Mouse (Mus musculus): ENCODE results near the gene Tmem156. TPM values are rescaled to one million over a fixed set of nuclear protein-coding genes. Genes with fewer than 3 reads are reported as not detected.
"Not testable (repeated sequence)": the region's sequence is repeated elsewhere in the genome, so short reads cannot be mapped to it uniquely, and the experiment has no call there.

Tmem156 gene
- under 1 TPM; 0.40 to 0.69 TPM for total RNA-seq (2021)

GRCm38 (mm10) chr5:65091921-65092320 is at the start of gene Tmem156:
TSS of gene Tmem156 (minus strand) at chr5:65092132.
- no peak for DNase-seq (ENCODE audit: extremely low spot score in 1 of 2, low spot score in 1 of 2)

GRCm38 (mm10) chr5:65141242-65141641 is 49.3 kb upstream of the Tmem156 start:
- no peak for DNase-seq (ENCODE audit: extremely low spot score in 1 of 2, low spot score in 1 of 2)

GRCm38 (mm10) chr5:65137073-65137472 is 45.1 kb upstream of the Tmem156 start:
- no peak for DNase-seq (ENCODE audit: extremely low spot score in 1 of 2, low spot score in 1 of 2)

- DNase-seq (ENCODE audit: extremely low spot score in 1 of 2, low spot score in 1 of 2): no peak
These were observed 44.2 kb upstream of the Tmem156 start for GRCm38 (mm10) chr5:65136159-65136558.

- peak; percentile 26 to 32 for DNase-seq (ENCODE audit: extremely low spot score in 1 of 2, low spot score in 1 of 2)
These were observed 39.4 kb upstream of the Tmem156 start for GRCm38 (mm10) chr5:65131211-65131879.

DNA sequence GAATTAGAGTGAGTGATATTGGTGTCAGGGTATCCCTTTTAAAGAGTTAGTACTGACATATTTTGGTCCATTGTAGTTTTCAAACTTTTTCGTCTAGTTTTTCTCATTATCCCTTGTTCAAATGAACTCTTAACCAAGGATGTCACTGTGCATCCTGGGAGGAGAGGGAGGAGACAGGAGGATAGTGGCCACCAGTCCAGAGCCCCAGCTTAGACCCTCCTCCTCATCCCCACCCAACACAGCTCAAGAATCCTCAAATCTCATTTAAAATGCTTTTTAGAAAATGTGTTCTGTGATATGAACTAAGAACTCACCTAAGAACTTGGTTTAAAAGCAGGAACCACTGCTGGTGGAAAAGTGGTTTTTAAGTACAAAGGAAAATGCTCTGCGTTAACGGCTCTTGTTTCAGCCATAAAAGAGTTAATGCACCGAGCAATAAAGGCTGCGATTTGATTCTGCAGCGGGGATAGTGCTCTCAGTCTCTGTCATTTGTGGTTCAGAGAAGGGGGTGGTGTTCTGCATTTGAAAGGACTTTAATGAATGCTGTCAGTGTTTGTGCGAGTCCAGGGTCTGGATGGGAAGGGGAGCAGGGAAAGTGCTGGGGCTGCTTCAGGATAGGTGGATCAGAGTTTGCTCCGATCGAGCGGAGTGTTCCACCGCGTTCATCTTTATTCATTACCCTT is 38.7 kb upstream of the Tmem156 start:
- DNase-seq (ENCODE audit: extremely low spot score in 1 of 2, low spot score in 1 of 2): peak in 1 of 2 experiments; percentile 42

GRCm38 (mm10) chr5:65128481-65128880 is 36.5 kb upstream of the Tmem156 start:
- DNase-seq (ENCODE audit: extremely low spot score in 1 of 2, low spot score in 1 of 2): no peak

DNA sequence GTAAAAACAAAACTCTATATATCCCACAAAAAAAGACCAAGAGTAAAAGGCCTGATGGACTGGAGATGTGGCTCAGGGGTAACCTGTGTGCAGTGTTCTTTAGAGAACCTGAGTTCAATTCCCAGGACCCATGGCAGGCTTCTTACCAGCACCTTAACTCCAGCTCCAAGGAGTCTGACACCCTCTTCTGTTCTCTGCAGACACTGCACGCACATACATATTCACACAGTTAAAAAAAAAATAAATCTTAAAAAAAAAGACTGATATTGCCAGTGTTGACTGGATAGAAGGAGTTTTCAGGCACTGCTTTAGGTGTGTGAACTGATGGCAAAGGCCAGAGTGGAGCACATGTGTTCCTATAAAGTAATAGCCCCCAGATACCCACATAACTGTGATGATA is 34.2 kb upstream of the Tmem156 start:
- no peak for DNase-seq (ENCODE audit: extremely low spot score in 1 of 2, low spot score in 1 of 2)

- DNase-seq (ENCODE audit: extremely low spot score in 1 of 2, low spot score in 1 of 2): no peak
These were observed 30.7 kb upstream of the Tmem156 start for GRCm38 (mm10) chr5:65122616-65123015.

DNA sequence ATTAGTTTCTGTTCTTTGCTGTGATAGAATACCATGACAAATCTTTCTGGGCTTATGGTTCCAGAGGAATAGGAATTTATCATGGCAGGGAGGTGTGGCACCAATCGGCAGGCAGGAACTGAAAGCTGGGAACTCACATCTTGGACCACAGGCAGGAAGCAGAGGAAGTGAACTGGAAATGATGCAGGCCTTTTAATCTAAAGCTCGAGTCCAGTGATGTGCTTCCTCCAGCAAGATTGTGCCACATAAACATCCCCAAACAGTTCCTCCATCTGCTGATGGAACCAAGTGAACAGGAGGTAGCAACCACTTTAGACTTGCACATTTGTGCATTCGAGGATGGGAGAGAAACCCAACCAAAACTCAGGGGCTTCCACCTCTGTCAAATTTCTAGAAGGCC is 28.0 kb upstream of the Tmem156 start:
- no peak for DNase-seq (ENCODE audit: extremely low spot score in 1 of 2, low spot score in 1 of 2)

- DNase-seq (ENCODE audit: extremely low spot score in 1 of 2, low spot score in 1 of 2): no peak
These were observed 27.6 kb upstream of the Tmem156 start for GRCm38 (mm10) chr5:65119495-65119894.

DNA sequence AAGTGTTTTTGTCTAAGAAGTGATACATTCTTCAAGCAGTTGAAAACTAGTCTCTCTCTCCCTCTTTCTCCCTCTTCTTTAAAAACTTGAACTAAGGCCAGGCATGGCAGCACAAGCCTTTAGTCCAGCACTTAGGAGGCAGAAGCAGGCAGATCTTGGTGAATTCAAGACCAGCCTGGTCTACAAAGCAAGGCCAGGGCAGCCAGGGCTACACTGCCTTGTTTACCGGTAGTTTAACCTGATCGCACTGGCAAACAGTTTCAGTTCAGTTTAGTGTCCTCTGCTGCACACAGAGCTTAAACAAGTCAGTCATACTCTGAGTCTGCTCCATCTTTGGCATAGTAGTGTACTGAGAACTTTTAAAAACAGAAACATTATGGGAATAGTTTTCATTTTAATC is 24.9 kb upstream of the Tmem156 start:
- DNase-seq (ENCODE audit: extremely low spot score in 1 of 2, low spot score in 1 of 2): no peak

DNA sequence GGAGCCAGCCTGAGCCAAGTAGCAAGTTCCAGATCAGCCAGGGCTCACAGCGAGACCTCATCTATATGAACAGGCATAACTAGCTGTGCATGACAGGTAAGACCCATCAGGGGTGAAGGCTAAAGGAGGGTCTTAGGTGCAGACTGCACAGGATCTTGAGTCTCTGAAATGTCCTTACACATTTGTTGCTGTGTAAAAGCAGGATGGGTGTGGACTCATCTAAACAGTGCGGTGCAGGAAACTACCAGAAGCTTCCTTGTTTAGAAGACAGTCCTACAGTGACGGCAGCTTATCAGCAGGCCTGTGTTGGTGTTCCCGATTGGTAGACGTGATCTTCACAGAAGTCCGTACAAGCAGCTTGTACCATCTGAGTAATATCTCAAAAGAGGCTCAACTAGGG is 21.4 kb upstream of the Tmem156 start:
- no peak for DNase-seq (ENCODE audit: extremely low spot score in 1 of 2, low spot score in 1 of 2)

- DNase-seq (ENCODE audit: extremely low spot score in 1 of 2, low spot score in 1 of 2): not testable (repeated sequence)
These were observed 20.3 kb upstream of the Tmem156 start for GRCm38 (mm10) chr5:65112225-65112624.

- peak in 1 of 2 experiments; percentile 22 for DNase-seq (ENCODE audit: extremely low spot score in 1 of 2, low spot score in 1 of 2)
These were observed 16.0 kb upstream of the Tmem156 start for GRCm38 (mm10) chr5:65107773-65108432.

GRCm38 (mm10) chr5:65106876-65107772 is 15.2 kb upstream of the Tmem156 start, which contains the start of gene Klhl5:
TSS of gene Klhl5 (plus strand) at chr5:65107539.
- peak; percentile 76 to 80 for DNase-seq (ENCODE audit: extremely low spot score in 1 of 2, low spot score in 1 of 2)

DNA sequence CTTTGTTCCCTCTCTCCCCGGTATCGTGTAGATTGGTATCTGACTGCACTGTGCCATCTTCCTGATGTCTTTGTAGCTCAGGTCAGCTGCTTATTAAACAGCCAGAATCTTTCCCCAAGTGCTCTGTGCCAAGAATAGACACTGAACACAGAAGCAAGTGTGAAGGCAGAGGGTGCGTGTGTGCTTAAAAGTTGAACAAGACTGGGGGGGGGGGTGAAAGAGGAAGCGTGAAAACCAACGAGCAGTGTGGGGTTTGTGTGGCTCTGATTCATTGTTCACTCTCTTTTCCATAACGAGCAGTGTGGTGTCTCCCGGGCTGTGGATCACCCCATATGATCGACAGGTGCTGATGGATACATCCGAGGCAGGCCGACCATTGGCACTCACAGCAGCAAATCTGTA is 10.7 kb upstream of the Tmem156 start:
- DNase-seq (ENCODE audit: extremely low spot score in 1 of 2, low spot score in 1 of 2): no peak

DNA sequence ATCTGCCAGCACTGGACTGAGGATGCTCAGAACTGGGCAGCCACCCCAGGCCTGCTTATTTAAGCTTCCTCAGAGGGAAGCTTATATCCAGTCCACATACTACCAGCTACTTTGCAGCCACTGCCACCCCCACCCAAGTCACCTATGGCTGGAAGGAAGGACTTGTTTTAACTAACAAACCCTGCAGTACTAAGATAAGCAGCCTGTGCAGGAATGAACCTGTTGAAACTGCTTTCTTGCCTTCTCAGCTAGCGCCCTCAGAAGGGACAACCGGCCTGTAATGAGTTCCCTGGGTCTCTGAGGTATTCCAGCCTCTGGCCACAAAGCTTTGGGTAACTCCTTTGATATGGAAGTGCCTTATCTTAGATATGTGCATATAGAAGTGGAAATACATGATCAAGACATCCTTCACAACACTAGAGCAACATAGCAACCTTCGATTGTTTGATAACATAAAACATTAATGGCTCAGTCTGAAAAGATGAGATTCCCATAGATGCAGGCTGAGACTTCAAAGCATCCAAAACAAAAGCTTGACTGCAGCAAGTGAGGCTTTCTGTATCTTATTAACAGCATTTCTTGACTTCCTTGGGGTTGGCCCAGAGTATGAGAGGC is 10.2 kb upstream of the Tmem156 start:
- no peak for DNase-seq (ENCODE audit: extremely low spot score in 1 of 2, low spot score in 1 of 2)

GRCm38 (mm10) chr5:65101621-65102020 is 9.7 kb upstream of the Tmem156 start:
- DNase-seq (ENCODE audit: extremely low spot score in 1 of 2, low spot score in 1 of 2): no peak

- DNase-seq (ENCODE audit: extremely low spot score in 1 of 2, low spot score in 1 of 2): no peak
These were observed 9.3 kb upstream of the Tmem156 start for GRCm38 (mm10) chr5:65101209-65101608.
